34 mouse cellular contexts compared by ENCODE assay signal in the genomic region with DNA sequence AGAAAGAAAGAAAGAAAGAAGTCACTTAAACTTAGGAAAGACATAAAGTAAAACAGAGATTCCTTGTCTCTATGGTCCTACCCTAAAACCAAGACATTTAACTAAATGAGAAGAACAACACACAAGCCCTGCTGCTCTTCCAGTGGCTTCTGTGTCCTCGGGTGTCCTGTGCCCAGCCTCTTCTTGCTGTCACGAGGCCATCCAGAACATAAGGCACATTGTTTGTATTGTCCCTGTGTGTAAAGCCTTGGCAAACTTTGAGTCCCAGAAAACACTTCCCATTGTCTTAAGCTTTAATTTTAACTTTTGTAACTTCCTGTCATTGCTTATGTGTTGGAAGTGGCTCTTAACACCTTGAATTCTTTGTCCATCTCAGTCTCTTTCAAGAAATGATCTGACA.
"Had no signal": no experiment of that assay in that cellular context is flagged by ENCODE, and none has a peak within 500 bp of the region (broad histone marks: within the 10 kb centered on the region; RNA-seq: fewer than 3 reads in every experiment).

No protein-coding gene starts in this region.

- H3K27ac ChIP-seq: heart, embryonic 10.5 days; heart, embryonic 13.5 days; heart, embryonic 15.5 days; hindbrain, embryonic 10.5 days; hindbrain, embryonic 12.5 days; hindbrain, embryonic 13.5 days; hindbrain, embryonic 14.5 days; hindbrain, embryonic 15.5 days; hindbrain, postnatal 0 days; intestine, embryonic 15.5 days; kidney, embryonic 15.5 days; kidney, postnatal 0 days had no signal

- H3K4me2 ChIP-seq: heart, embryonic 11.5 days; heart, embryonic 12.5 days; heart, embryonic 13.5 days; heart, embryonic 15.5 days; hindbrain, embryonic 12.5 days; hindbrain, embryonic 13.5 days; hindbrain, embryonic 14.5 days; hindbrain, embryonic 15.5 days; intestine, embryonic 15.5 days; kidney, embryonic 15.5 days had no signal

- H3K27me3 ChIP-seq: heart, embryonic 12.5 days; heart, embryonic 13.5 days; heart, embryonic 15.5 days; hindbrain, embryonic 12.5 days; hindbrain, embryonic 13.5 days; hindbrain, embryonic 15.5 days; intestine, embryonic 15.5 days; kidney, embryonic 15.5 days had no signal

- H3K9me3 ChIP-seq: heart, embryonic 10.5 days; heart, embryonic 12.5 days; heart, embryonic 13.5 days; heart, embryonic 15.5 days; hindbrain, embryonic 10.5 days; hindbrain, embryonic 12.5 days; hindbrain, embryonic 13.5 days; hindbrain, embryonic 15.5 days; intestine, embryonic 15.5 days; kidney, embryonic 15.5 days had no signal

- H3K4me3 ChIP-seq: heart, embryonic 10.5 days; heart, embryonic 12.5 days; heart, embryonic 13.5 days; heart, embryonic 15.5 days; hindbrain, embryonic 10.5 days; hindbrain, embryonic 12.5 days; hindbrain, embryonic 13.5 days; hindbrain, embryonic 15.5 days; intestine, embryonic 15.5 days; kidney, embryonic 15.5 days; left cerebral cortex, adult 2 months had no signal

- ATAC-seq: hindbrain, embryonic 16.5 days; hindbrain, postnatal 0 days; inflammation-experienced regulatory T-cells, adult 6 months; intestine, embryonic 15.5 days; intestine, embryonic 16.5 days; intestine, postnatal 0 days had no signal

- H3K4me1 ChIP-seq: heart, embryonic 10.5 days; heart, embryonic 12.5 days; heart, embryonic 13.5 days; heart, embryonic 15.5 days; hindbrain, embryonic 12.5 days; intestine, embryonic 15.5 days; kidney, embryonic 15.5 days had no signal

- H3K9ac ChIP-seq: heart, embryonic 12.5 days; heart, embryonic 13.5 days; heart, embryonic 15.5 days; hindbrain, embryonic 12.5 days; hindbrain, embryonic 13.5 days; hindbrain, embryonic 14.5 days; hindbrain, embryonic 15.5 days; intestine, embryonic 15.5 days; kidney, embryonic 15.5 days had no signal

- DNase-seq: heart, postnatal 10 days; heart, postnatal 14 days; heart, postnatal 36 days; kidney, adult 11 months; kidney, adult 18-20 months; kidney, adult 2 months; kidney, adult 8-10 months; kidney, adult 9 months; kidney, postnatal 10 days; kidney, postnatal 14 days; kidney, postnatal 25 days; kidney, postnatal 36 days; kidney, postnatal 4 days; layer of hippocampus, adult 9-11 months; layer of hippocampus, postnatal 36 days had no signal

- H3K36me3 ChIP-seq: heart, embryonic 10.5 days; heart, embryonic 12.5 days; heart, embryonic 13.5 days; heart, embryonic 15.5 days; hindbrain, embryonic 10.5 days; hindbrain, embryonic 12.5 days; intestine, embryonic 15.5 days; kidney, embryonic 15.5 days had no signal
